Mouse (Mus musculus) mouse embryonic stem cell (cell line): Measurements from ENCODE around the gene Zbtb8os.

ENCODE experiments used
- in situ Hi-C, 2 experiments: fragments of 300-500 bp; cut with MboI; formaldehyde crosslinking; loops; 1 replicate in 1 of 2; 3 replicates in 1 of 2; pipeline ENCODE4 v1.14.3; 2019 to 2020; ENCODE audit warnings: low sequenced_read_pairs in 2 of 2, low pct_unique_long_range_greater_than_20kb in 1 of 2, mixed read lengths in 1 of 2; ENCODE audit not compliant: unreplicated experiment in 1 of 2

The Zbtb8os gene

GRCm38 (mm10) chr4:129390936-129391557, 55.6 kb downstream of the Zbtb8os start:
- in situ Hi-C loops = no loop called here

GRCm38 (mm10) chr4:129394089-129394870, 58.8 kb downstream of the Zbtb8os start:
- in situ Hi-C loops = no loop called here

GRCm38 (mm10) chr4:129396960-129397359, 61.5 kb downstream of the Zbtb8os start:
- in situ Hi-C loops = no loop called here

GRCm38 (mm10) chr4:129399813-129400212, 64.3 kb downstream of the Zbtb8os start:
- in situ Hi-C loops = no loop called here
